Mouse (Mus musculus): ENCODE results near the gene Yap1.

DNA sequence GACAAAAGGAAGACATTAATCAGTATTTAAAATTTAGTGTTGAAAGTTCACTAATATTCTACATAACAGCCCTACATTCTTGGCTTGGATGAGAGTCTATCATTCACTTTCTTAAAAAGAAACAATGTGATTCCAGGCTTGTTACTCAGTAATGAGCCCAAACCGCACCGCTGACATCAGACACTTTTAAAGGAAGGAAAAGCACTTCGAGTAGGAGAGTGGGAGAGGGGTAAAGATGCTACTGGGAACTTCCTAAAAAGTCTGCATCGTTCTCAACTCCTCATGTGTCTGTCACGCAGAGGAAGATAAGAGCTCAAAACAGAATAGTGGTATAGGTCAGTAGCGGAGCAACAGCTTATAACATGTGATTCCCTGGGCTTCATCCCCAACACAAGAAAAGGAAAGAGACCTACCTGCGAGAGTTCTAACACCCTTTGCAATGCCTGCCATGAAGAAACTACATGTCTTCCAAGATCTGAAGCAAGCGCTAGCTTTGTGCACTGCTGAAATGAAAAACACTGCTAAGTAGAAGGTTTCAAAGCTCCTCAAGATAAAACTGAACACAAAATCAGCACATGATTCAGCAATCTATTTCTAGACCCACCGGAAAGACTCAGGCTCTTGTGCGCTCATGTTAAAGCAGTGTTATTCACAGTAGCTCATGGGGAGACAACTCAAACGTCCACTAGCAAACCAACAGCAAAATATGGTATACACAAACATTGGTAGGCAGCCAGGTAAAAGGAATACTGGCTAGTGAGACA is 25.1 kb downstream of the Yap1 start:
- TF ChIP-seq CTCF (IDR thresholded peaks at IDR 0.05; ENCODE audit: low read depth, low read length) = no peak
- TF ChIP-seq POLR2A (IDR thresholded peaks at IDR 0.05; ENCODE audit: extremely low read depth, insufficient read depth, low read length) = no peak

Measured in liver, adult 2 months (tissue).